Mouse (Mus musculus): ENCODE measurements around the gene Bcar3.

DNA sequence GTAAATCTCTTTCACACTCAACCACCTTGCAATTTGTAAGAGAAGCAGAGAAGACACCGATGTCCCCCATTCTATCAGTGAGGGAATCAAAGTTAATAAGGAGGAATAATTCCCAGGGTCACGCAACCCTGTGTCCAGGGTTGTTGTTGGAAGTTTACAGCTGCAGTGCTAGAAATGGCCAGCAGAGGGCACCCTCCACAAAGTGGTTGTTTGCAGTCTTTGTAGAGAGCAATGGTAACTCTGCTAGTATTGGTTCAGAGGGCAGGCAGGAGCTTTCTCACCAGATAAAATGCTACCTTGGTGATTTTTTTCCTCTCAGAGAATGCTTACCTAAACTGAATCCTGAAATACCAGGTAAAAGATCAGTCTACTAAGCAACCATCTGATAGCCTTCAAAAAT lies 18.1 kb downstream of the Bcar3 start:
- TF ChIP-seq POLR2A (IDR thresholded peaks at IDR 0.05; ENCODE audit: control insufficient read depth, extremely low read depth, insufficient read depth, low read length, poor library complexity), result no peak
- no peak for TF ChIP-seq CTCF (IDR thresholded peaks at IDR 0.05; ENCODE audit: borderline replicate concordance, control insufficient read depth, extremely low read depth, insufficient read depth, low read length, poor library complexity)
